In the genomic region with DNA sequence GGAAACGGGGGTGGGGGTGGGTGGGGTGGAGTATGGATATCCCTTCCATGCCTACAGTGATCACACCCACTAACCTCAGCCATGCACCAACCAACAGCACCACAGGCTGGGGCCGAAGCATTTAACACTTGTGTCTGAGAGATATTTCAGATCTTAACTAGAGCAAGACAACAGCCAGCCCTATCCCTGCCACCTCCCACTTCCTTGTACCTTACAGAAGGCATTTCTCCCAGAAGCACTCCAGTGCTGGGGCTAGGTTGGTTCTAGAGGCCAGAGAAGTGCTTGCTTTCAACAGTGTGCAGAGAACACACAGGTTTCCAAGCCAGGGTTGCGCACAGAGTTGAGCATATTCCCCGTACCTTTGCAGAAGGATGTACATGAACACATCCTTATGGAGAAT, we compare ENCODE assay signal across 27 mouse cellular contexts.
DNase-seq lines count a peak whose midpoint lies in the region; ATAC-seq and TF ChIP-seq lines count a peak whose summit lies in the region.
"Had no signal": no experiment of that assay in that cellular context is flagged by ENCODE, and none has a peak within 500 bp of the region (broad histone marks: within the 10 kb centered on the region; RNA-seq: fewer than 3 reads in every experiment).

No protein-coding gene starts in this region.

- peak overlapping the region; percentile 94 for H3K27ac ChIP-seq in forebrain, embryonic 10.5 days
- H3K27ac ChIP-seq in forebrain, embryonic 13.5 days, result no peak overlapping the region; the same call in 1 of the 2 replicates
- H3K27ac ChIP-seq in limb, embryonic 13.5 days, result 0 out of 2 replicates have a peak overlapping the region, but pooled peaks have one; percentile 15
- H3K27ac ChIP-seq in limb, embryonic 10.5 days, result no peak overlapping the region
- H3K27ac ChIP-seq in midbrain, embryonic 11.5 days (ENCODE audit: low read depth, low read length), result no peak overlapping the region
- H3K27ac ChIP-seq in midbrain, embryonic 15.5 days, result no peak overlapping the region
- no peak overlapping the region for H3K27ac ChIP-seq in hindbrain, postnatal 0 days
- H3K27ac ChIP-seq: embryonic facial prominence, embryonic 12.5 days; embryonic facial prominence, embryonic 15.5 days; heart, adult 2 months; heart, embryonic 10.5 days had no signal

- H3K4me3 ChIP-seq in forebrain, embryonic 10.5 days, result no peak overlapping the region
- no peak overlapping the region for H3K4me3 ChIP-seq in forebrain, embryonic 13.5 days
- H3K4me3 ChIP-seq in limb, embryonic 13.5 days, result no peak overlapping the region
- no peak overlapping the region for H3K4me3 ChIP-seq in limb, embryonic 10.5 days
- no peak overlapping the region for H3K4me3 ChIP-seq in midbrain, embryonic 11.5 days (ENCODE audit: low read depth, low read length)
- no peak overlapping the region for H3K4me3 ChIP-seq in midbrain, embryonic 15.5 days
- H3K4me3 ChIP-seq in hindbrain, postnatal 0 days (ENCODE audit: low read length), result no peak overlapping the region
- H3K4me3 ChIP-seq: embryonic facial prominence, embryonic 12.5 days; embryonic facial prominence, embryonic 15.5 days; forebrain, embryonic 12.5 days; heart, adult 2 months; heart, embryonic 10.5 days; hindbrain, embryonic 13.5 days had no signal

- ATAC-seq in forebrain, embryonic 13.5 days, result no peak
- ATAC-seq in limb, embryonic 13.5 days (ENCODE audit: low FRiP score, low read depth), result no peak
- no peak for ATAC-seq in midbrain, embryonic 11.5 days (ENCODE audit: low FRiP score)
- no peak for ATAC-seq in midbrain, embryonic 15.5 days (replicated peaks)
- ATAC-seq in hindbrain, postnatal 0 days, result no peak
- ATAC-seq: forebrain, embryonic 16.5 days; hindbrain, embryonic 16.5 days; inflammation-experienced regulatory T-cells, adult 6 months; Patski had no signal

- peaks cover 34% of the 10 kb centered on the region for H3K4me1 ChIP-seq in forebrain, embryonic 10.5 days
- peaks cover 21% of the 10 kb centered on the region for H3K4me1 ChIP-seq in forebrain, embryonic 13.5 days
- H3K4me1 ChIP-seq in limb, embryonic 13.5 days, result peaks cover 29% of the 10 kb centered on the region
- peaks cover 11% of the 10 kb centered on the region; the same call in 1 of the 2 replicates for H3K4me1 ChIP-seq in limb, embryonic 10.5 days
- peaks cover 16% of the 10 kb centered on the region for H3K4me1 ChIP-seq in midbrain, embryonic 11.5 days (ENCODE audit: control insufficient read depth, insufficient read depth, low read length)
- H3K4me1 ChIP-seq in midbrain, embryonic 15.5 days, result peaks cover 13% of the 10 kb centered on the region
- no peaks in the 10 kb centered on the region for H3K4me1 ChIP-seq in hindbrain, postnatal 0 days (ENCODE audit: insufficient read depth, low read length)
- H3K4me1 ChIP-seq: embryonic facial prominence, embryonic 15.5 days had no signal

- H3K27me3 ChIP-seq in forebrain, embryonic 10.5 days (ENCODE audit: poor library complexity, severe bottlenecking), result no peaks in the 10 kb centered on the region
- H3K27me3 ChIP-seq in forebrain, embryonic 13.5 days, result no peaks in the 10 kb centered on the region
- no peaks in the 10 kb centered on the region for H3K27me3 ChIP-seq in limb, embryonic 13.5 days
- no peaks in the 10 kb centered on the region for H3K27me3 ChIP-seq in limb, embryonic 10.5 days (ENCODE audit: low read depth, poor library complexity, severe bottlenecking)
- H3K27me3 ChIP-seq in midbrain, embryonic 11.5 days (ENCODE audit: control insufficient read depth, insufficient read depth, low read length), result no peaks in the 10 kb centered on the region
- no peaks in the 10 kb centered on the region for H3K27me3 ChIP-seq in midbrain, embryonic 15.5 days (replicated peaks)
- H3K27me3 ChIP-seq in hindbrain, postnatal 0 days (ENCODE audit: insufficient read depth, low read length), result no peaks in the 10 kb centered on the region
- H3K27me3 ChIP-seq: CH12.LX; embryonic facial prominence, embryonic 12.5 days; embryonic facial prominence, embryonic 15.5 days; forebrain, embryonic 12.5 days; hindbrain, embryonic 13.5 days; Patski had no signal

- H3K9me3 ChIP-seq in forebrain, embryonic 10.5 days, result no peaks in the 10 kb centered on the region
- H3K9me3 ChIP-seq in forebrain, embryonic 13.5 days (replicated peaks), result no peaks in the 10 kb centered on the region
- no peaks in the 10 kb centered on the region for H3K9me3 ChIP-seq in limb, embryonic 13.5 days
- no peaks in the 10 kb centered on the region for H3K9me3 ChIP-seq in limb, embryonic 10.5 days (replicated peaks)
- no peaks in the 10 kb centered on the region for H3K9me3 ChIP-seq in midbrain, embryonic 11.5 days (ENCODE audit: control insufficient read depth, low read length)
- H3K9me3 ChIP-seq in midbrain, embryonic 15.5 days, result no peaks in the 10 kb centered on the region
- no peaks in the 10 kb centered on the region for H3K9me3 ChIP-seq in hindbrain, postnatal 0 days (ENCODE audit: low read length)
- H3K9me3 ChIP-seq: embryonic facial prominence, embryonic 12.5 days; embryonic facial prominence, embryonic 15.5 days; forebrain, embryonic 12.5 days; heart, embryonic 10.5 days; hindbrain, embryonic 13.5 days had no signal

- TF ChIP-seq CTCF in hindbrain, postnatal 0 days (IDR thresholded peaks at IDR 0.05; ENCODE audit: low read depth), result no peak

- H3K36me3 ChIP-seq in forebrain, embryonic 10.5 days (replicated peaks), result no peaks in the 10 kb centered on the region
- no peaks in the 10 kb centered on the region for H3K36me3 ChIP-seq in forebrain, embryonic 13.5 days (ENCODE audit: poor library complexity, severe bottlenecking)
- H3K36me3 ChIP-seq in limb, embryonic 13.5 days, result no peaks in the 10 kb centered on the region
- H3K36me3 ChIP-seq in limb, embryonic 10.5 days, result no peaks in the 10 kb centered on the region
- H3K36me3 ChIP-seq in midbrain, embryonic 11.5 days (ENCODE audit: control insufficient read depth, insufficient read depth, low read length), result no peaks in the 10 kb centered on the region
- H3K36me3 ChIP-seq in midbrain, embryonic 15.5 days (replicated peaks), result no peaks in the 10 kb centered on the region
- H3K36me3 ChIP-seq in hindbrain, postnatal 0 days (ENCODE audit: insufficient read depth, low read length), result no peaks in the 10 kb centered on the region
- H3K36me3 ChIP-seq: embryonic facial prominence, embryonic 12.5 days; embryonic facial prominence, embryonic 15.5 days; forebrain, embryonic 12.5 days; G1E; heart, embryonic 10.5 days; hindbrain, embryonic 13.5 days had no signal

- whole genome bisulfite sequencing in forebrain, embryonic 10.5 days, result 87% methylated on average over 4 of the region's 4 CpGs
- WGBS in forebrain, embryonic 13.5 days, result 78% methylated on average over 4 of the region's 4 CpGs
- 72% methylated on average over 4 of the region's 4 CpGs for WGBS in limb, embryonic 13.5 days
- WGBS in limb, embryonic 10.5 days, result 85% methylated on average over 4 of the region's 4 CpGs
- WGBS in midbrain, embryonic 11.5 days, result 91% methylated on average over 4 of the region's 4 CpGs
- 88% methylated on average over 4 of the region's 4 CpGs for WGBS in midbrain, embryonic 15.5 days
- WGBS in hindbrain, postnatal 0 days, result 95% methylated on average over 4 of the region's 4 CpGs

- no peak overlapping the region for H3K4me2 ChIP-seq in forebrain, embryonic 13.5 days
- H3K4me2 ChIP-seq in limb, embryonic 13.5 days (replicated peaks), result no peak overlapping the region
- no peak overlapping the region for H3K4me2 ChIP-seq in midbrain, embryonic 11.5 days
- no peak overlapping the region for H3K4me2 ChIP-seq in midbrain, embryonic 15.5 days
- no peak overlapping the region for H3K4me2 ChIP-seq in hindbrain, postnatal 0 days (ENCODE audit: low read depth, low read length)
- H3K4me2 ChIP-seq: embryonic facial prominence, embryonic 12.5 days; embryonic facial prominence, embryonic 15.5 days; forebrain, embryonic 12.5 days; hindbrain, embryonic 13.5 days had no signal

- H3K9ac ChIP-seq in forebrain, embryonic 13.5 days, result no peak overlapping the region
- H3K9ac ChIP-seq in limb, embryonic 13.5 days, result no peak overlapping the region
- H3K9ac ChIP-seq in midbrain, embryonic 11.5 days (ENCODE audit: low read length), result no peak overlapping the region
- H3K9ac ChIP-seq in midbrain, embryonic 15.5 days, result no peak overlapping the region
- H3K9ac ChIP-seq in hindbrain, postnatal 0 days (replicated peaks; ENCODE audit: low read length), result no peak overlapping the region
- H3K9ac ChIP-seq: embryonic facial prominence, embryonic 12.5 days; embryonic facial prominence, embryonic 15.5 days; forebrain, embryonic 12.5 days; hindbrain, embryonic 13.5 days had no signal

- no peak for DNase-seq in forebrain, embryonic 10.5 days (ENCODE audit: extremely low spot score, low spot score)
- no peak for DNase-seq in limb, embryonic 10.5 days (ENCODE audit: low spot score)
- peak; percentile 85 for DNase-seq in midbrain, embryonic 11.5 days (ENCODE audit: low spot score, missing footprints)
- peak; percentile 13 for DNase-seq in 3T3-L1 (ENCODE audit: low read depth, low spot score)
- no peak for DNase-seq in hindbrain, postnatal 0 days (ENCODE audit: low spot score)
- DNase-seq: adrenal gland, postnatal 10 days; B cell, adult 2 months; cerebellum, adult 11 months; cerebellum, adult 2 months; cerebellum, adult 9-11 months; cerebellum, postnatal 25 days; gastrocnemius, postnatal 25 days; heart, adult 2 months had no signal

Comparison
In these comparisons a context has a peak if more than half of its experiments do, and no peak if none do; other contexts are left out.
1. H3K27ac ChIP-seq: peak in forebrain, embryonic 10.5 days (single experiment) and limb, embryonic 13.5 days (single experiment); none in forebrain, embryonic 13.5 days (single experiment), limb, embryonic 10.5 days (single experiment), midbrain, embryonic 11.5 days (single experiment), midbrain, embryonic 15.5 days (single experiment) and hindbrain, postnatal 0 days (single experiment).
2. DNase-seq: peak in midbrain, embryonic 11.5 days (single experiment) and 3T3-L1 (single experiment); none in forebrain, embryonic 10.5 days (single experiment), limb, embryonic 10.5 days (single experiment) and hindbrain, postnatal 0 days (single experiment).